In the genomic region with DNA sequence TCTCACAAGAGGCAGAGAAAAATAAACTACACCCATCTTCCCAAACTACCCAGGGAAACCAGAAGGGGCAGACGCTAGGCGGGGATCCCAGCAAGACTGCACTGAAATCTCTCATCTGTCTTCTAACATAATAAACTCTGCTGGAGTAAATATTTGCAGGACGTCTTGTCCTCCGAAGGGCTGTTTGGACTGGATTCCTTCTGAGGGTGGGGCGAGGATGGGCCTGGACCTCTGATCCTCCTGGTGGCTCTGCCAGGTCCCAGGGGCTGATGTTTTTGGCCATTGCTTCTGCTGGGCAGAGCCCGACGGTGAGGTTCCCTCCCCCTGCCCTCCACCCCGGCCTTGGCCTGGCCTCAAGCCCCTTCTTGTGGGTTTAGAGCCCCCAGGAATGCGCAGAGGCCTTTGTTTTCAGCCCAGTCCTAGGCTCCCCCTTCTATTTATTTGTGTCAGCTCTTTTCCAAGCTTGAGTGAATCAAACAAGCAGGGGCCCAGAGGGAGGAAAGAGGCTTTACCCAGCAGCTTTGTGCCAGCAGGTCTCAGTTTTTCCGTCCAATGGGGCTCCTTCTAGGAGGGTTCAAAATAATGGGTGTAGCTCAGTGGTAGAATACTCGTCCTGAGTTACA, we compare ENCODE assay signal across 7 mouse cellular contexts. TPM values are rescaled to one million over a fixed set of nuclear protein-coding genes. Genes with fewer than 3 reads are reported as not detected.
DNase-seq lines count a peak whose midpoint lies in the region; ATAC-seq lines count a peak whose summit lies in the region.

No protein-coding gene starts in this region.

- ATAC-seq in midbrain, embryonic 14.5 days (ENCODE audit: low FRiP score, low TSS enrichment): peak; percentile 63
- ATAC-seq in megakaryocyte progenitor cell, adult 5-6 weeks (replicated peaks; ENCODE audit: poor library complexity): no peak

- H3K4me2 ChIP-seq in midbrain, embryonic 14.5 days (ENCODE audit: low read length): no peak overlapping the region

- peaks cover 60% of the 10 kb centered on the region for H3K4me1 ChIP-seq in forebrain, embryonic 10.5 days
- H3K4me1 ChIP-seq in midbrain, embryonic 14.5 days (ENCODE audit: control insufficient read depth, insufficient read depth, low read length): peaks cover 14% of the 10 kb centered on the region

- H3K4me3 ChIP-seq in forebrain, embryonic 10.5 days: peak overlapping the region; percentile 16; the same call in 1 of the 2 replicates
- no peak overlapping the region for H3K4me3 ChIP-seq in midbrain, embryonic 14.5 days (replicated peaks; ENCODE audit: low read depth, low read length)

- DNase-seq in adrenal gland, postnatal 14 days: peak; percentile 56
- peak; percentile 48 for DNase-seq in forebrain, embryonic 10.5 days (ENCODE audit: extremely low spot score, low spot score)
- DNase-seq in heart, postnatal 14 days: peak; percentile 47 to 63
- peak; percentile 54 to 80 for DNase-seq in kidney, postnatal 36 days
- peak; percentile 52 for DNase-seq in midbrain, embryonic 14.5 days
- DNase-seq in natural killer cell, adult 2 months (ENCODE audit: low spot score in 2 of 2): no peak

- 18% methylated on average over 11 of the region's 11 CpGs for WGBS in forebrain, embryonic 10.5 days
- WGBS in midbrain, embryonic 14.5 days: 11% methylated on average over 11 of the region's 11 CpGs

- no peak overlapping the region for H3K9ac ChIP-seq in midbrain, embryonic 14.5 days (replicated peaks; ENCODE audit: low read length)

- intact Hi-C loops in heart, postnatal 14 days (cut with DNase I): loop anchor here (1.0 to 10.0 kb wide), 2 partner anchors 32 to 185 kb away; a partner anchor contains a TSS

- H3K27ac ChIP-seq in forebrain, embryonic 10.5 days: peak overlapping the region; percentile 88
- H3K27ac ChIP-seq in midbrain, embryonic 14.5 days (replicated peaks; ENCODE audit: low read depth, low read length): peak overlapping the region; percentile 64

- no peaks in the 10 kb centered on the region for H3K27me3 ChIP-seq in forebrain, embryonic 10.5 days (ENCODE audit: poor library complexity, severe bottlenecking)
- H3K27me3 ChIP-seq in midbrain, embryonic 14.5 days (ENCODE audit: control insufficient read depth, insufficient read depth, low read length): no peaks in the 10 kb centered on the region

- no peaks in the 10 kb centered on the region for H3K9me3 ChIP-seq in forebrain, embryonic 10.5 days
- no peaks in the 10 kb centered on the region for H3K9me3 ChIP-seq in midbrain, embryonic 14.5 days (ENCODE audit: control insufficient read depth, low read length)

- no peaks in the 10 kb centered on the region for H3K36me3 ChIP-seq in forebrain, embryonic 10.5 days (replicated peaks)
- H3K36me3 ChIP-seq in midbrain, embryonic 14.5 days (ENCODE audit: control insufficient read depth, insufficient read depth, low read length): no peaks in the 10 kb centered on the region

RNA-seq across cellular contexts. Expression of a gene that starts 32.6 kb away (rescaled TPM):
- total RNA-seq in adrenal gland, postnatal 14 days (2021): 28.0 and 31.0 TPM in 2 replicates
- polyA plus RNA-seq in forebrain, embryonic 10.5 days (2016; fragmentation: Nextera tagmentation; extraction: Ambion mirVana): 1.2 and 1.4 TPM in 2 replicates
- 10 to 100 TPM; 25.4 to 25.6 TPM for total RNA-seq in heart, postnatal 14 days (2021)
- polyA plus RNA-seq in midbrain, embryonic 14.5 days (2014; fragmentation: Nextera tagmentation; extraction: Ambion mirVana): 1.3 and 1.4 TPM in 2 replicates
- total RNA-seq in megakaryocyte progenitor cell, adult 5-6 weeks (2015): not detected in 2 replicates
- total RNA-seq in megakaryocyte progenitor cell, adult 5-6 weeks (2017): not detected in 2 replicates

RNA-seq across cellular contexts. Expression of a gene that starts 38.4 kb away (rescaled TPM):
- not detected in 2 replicates for total RNA-seq in adrenal gland, postnatal 14 days (2021)
- polyA plus RNA-seq in forebrain, embryonic 10.5 days (2016; fragmentation: Nextera tagmentation; extraction: Ambion mirVana): not detected in 2 replicates
- not detected for total RNA-seq in heart, postnatal 14 days (2021)
- 0.22 TPM in 1 of 2 replicates, not detected in the other for polyA plus RNA-seq in midbrain, embryonic 14.5 days (2014; fragmentation: Nextera tagmentation; extraction: Ambion mirVana)
- not detected in 2 replicates for total RNA-seq in megakaryocyte progenitor cell, adult 5-6 weeks (2015)
- not detected in 2 replicates for total RNA-seq in megakaryocyte progenitor cell, adult 5-6 weeks (2017)

Comparison
In these comparisons a context has a peak if more than half of its experiments do, and no peak if none do; other contexts are left out.
1. DNase-seq: peak in adrenal gland, postnatal 14 days (single experiment), forebrain, embryonic 10.5 days (single experiment), heart, postnatal 14 days (2 of 2), kidney, postnatal 36 days (2 of 2) and midbrain, embryonic 14.5 days (single experiment); none in natural killer cell, adult 2 months (0 of 2).
2. RNA of a gene that starts 32.6 kb away (total RNA-seq): 28.0 to 31.0 TPM in adrenal gland, postnatal 14 days and 25.4 to 25.6 TPM in heart, postnatal 14 days; not detected in megakaryocyte progenitor cell, adult 5-6 weeks; every median in the first group is over 10 times any median in the second.